Mouse (Mus musculus) erythroid progenitor cell, adult 5-6 weeks (primary cell): ENCODE measurements around the gene Acy3. TPM values are rescaled to one million over a fixed set of nuclear protein-coding genes. Genes with fewer than 3 reads are reported as not detected.
A peak's percentile ranks its signal among the peaks of the same experiment; 100 is the strongest.
"Not testable (repeated sequence)": the region's sequence is repeated elsewhere in the genome, so short reads cannot be mapped to it uniquely, and the experiment has no call there.

Experiments used
- ATAC-seq: replicated peaks from 2 replicates; pipeline ENCODE4 v1.8.0; 2016; ENCODE audit warnings: moderate number of reproducible peaks, mild to moderate bottlenecking, moderate TSS enrichment, inconsistent platforms; ENCODE audit not compliant: poor library complexity, low FRiP score, severe bottlenecking
- total RNA-seq, 2 experiments: library from RNA; stranded (forward) in 1 of 2; stranded (reverse) in 1 of 2; fragments of 150-400 nt in 1 of 2; fragments of 186-747, 209-891 nt in 1 of 2; gene quantifications; 2 replicates each; pipeline versions ENCODE4 v1.2.3 to v1.2.4; 2015 to 2017; ENCODE audit warnings: low replicate concordance in 2 of 2

Gene Acy3
- total RNA-seq (2015; ENCODE audit: low replicate concordance) (not detected in 2 replicates), total RNA-seq (2017; ENCODE audit: low replicate concordance) (not detected in 2 replicates)

DNA sequence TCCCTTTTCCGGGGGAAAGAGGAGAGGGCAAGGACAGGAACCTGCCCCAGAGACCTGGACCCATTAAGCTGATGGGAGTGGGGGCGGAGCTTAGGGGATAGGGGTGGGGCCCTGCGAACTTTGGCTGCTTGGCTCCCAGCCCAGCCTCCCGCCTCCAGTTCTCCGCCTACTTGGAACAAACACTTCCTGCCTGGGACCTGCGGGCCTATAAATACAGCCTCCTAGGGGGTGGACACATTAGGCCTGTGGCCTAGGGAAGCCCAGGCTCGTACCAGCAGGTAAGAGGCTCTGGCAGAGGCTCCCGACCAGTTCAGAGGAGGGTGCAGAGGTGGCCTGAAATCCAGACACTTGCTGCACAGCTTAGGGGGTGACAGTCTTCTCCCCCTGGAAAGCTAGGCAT, at the start of gene Acy3:
TSS of gene Acy3 (plus strand) at position 237 of the 400 bp plus-strand sequence.
- peak; percentile 63 for ATAC-seq

DNA sequence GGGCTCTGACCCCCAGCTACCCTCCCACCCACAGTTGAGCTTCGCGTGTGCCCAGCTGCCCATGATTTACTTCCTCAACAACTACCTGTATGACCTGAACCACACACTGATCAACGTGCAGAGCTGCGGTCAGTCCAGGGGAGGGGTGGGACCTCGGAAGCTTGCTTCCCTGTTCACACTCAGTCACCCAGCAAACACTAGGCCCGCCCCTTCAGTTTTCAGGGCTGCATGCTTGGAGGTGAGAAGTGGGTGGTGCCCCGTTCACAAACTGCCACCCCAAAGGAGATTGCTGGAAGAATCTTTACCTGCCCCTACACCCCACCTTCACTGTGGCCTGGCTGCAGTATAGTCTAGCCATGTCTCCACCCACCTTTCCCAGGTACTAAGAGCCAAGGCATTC, 44.1 kb upstream of the Acy3 start:
- ATAC-seq = no peak

DNA sequence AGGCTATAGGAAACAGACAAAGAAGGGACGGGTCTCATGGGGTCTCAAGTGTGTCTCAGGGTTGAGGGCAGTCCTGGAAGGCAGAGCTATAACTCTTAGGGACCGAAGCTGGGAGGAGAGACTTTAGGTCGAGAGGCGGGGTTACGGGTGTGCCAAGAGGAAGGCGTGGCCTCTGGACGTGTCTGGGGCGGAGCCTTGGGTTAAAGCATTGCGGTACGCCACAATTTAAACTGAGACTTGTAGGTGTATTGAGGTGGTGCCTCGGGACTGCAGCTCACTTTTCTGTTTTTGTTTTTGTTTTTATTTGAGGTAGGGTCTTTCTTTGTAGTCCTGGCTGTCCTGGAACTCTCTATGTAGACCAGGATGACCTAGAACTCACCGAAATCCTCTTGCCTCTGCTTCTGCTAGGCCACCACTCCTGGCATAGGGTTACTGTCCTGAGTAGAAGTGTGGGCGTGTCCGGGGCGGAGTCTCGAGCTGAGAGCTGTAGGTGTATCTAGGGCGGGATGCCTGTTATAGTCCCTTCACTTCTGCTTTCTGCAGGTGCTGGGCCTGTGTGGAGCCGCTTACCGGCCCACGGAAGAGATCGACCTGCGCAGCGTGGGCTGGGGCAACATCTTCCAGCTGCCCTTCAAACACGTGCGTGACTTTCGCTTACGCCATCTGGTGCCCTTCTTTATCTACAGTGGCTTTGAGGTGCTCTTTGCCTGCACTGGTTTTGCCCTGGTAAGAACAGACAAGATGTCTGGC, 43.2 kb upstream of the Acy3 start:
- peak; percentile 71 for ATAC-seq

DNA sequence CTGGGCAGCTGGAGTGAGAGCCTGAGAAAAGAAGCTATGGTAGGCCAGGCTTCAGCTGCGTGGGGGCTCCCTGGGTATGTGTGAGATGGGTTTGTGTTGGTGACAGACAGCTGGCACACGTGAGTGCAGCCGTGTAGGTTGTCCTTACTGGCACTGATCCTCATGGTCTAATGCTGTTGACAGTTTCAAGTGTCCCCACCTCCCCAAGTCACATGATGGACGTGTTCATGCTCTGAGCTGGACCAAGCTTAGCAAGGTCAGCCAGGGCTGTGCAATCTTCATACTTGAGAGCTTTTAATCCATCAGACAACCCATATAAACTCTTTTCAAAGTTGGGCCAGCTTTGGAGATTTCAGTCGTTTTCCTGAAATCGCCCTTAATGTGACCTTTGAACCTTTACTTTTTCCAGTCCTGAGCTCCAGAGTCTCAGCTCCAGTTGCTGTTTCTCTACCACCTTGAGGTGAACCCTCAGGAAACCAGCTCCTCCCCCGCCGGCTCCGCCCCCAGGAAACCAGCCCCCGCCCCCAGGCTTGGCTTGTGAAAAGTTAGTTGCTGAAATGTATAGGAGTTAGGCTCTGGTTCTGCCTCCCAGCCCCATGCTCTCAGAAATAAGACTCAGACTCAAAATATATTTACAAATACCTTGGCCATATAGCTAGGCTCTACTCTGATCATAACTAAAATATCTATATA, 40.4 kb upstream of the Acy3 start:
- no peak for ATAC-seq

DNA sequence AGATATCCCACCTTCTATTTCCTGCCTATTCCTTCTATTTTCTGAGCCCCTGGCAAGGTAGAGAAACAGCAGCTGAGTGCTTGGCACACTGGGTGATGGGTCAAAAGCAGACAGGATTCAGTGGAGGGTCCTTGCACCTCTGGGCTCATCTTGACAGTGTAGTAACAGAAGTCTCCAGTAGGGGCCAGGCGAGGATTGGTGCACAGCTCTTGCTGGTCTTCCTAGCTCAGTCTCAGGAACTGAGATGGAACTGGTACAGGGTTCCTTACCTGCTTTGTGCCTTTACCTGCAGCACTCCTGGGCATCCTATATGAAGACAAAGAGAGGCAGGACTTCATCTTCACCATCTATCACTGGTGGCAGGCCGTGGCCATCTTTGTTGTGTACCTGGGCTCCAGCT, 39.7 kb upstream of the Acy3 start:
- peak; percentile 71 for ATAC-seq

DNA sequence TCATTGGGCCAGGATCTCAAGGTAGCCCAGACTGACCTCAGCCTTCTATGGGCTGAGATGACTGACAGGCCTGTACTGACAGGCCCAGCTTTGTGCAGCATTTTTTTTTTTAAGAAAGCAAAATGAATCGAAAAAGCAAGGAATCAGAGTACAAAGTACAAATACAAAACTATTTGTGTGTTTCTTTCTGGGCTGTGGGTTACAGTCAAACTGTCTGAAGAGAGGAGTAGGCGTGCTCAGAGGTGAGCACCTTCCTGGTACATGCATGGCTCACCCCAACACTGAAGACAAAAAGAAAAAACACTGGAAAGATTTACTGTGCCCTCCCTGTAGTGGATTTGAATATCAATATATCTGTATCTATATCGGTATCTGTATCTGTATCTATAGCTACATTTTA, 38.6 kb upstream of the Acy3 start:
- no peak for ATAC-seq

DNA sequence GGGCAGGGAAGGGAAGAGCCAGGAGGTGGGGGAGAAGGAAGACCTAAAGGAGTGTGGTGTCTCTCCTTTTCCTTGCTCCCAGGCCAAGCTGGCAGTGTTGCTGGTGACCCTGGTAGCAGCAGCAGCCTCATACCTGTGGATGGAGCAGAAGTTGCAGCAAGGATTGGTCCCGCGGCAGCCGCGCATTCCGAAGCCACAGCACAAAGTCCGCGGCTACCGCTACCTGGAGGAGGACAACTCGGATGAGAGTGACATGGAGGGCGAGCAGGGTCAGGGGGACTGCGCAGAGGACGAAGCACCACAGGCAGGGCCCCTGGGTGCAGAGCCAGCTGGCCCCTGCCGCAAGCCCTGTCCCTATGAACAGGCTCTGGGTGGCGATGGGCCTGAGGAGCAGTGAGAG, 37.8 kb upstream of the Acy3 start:
- ATAC-seq = no peak

DNA sequence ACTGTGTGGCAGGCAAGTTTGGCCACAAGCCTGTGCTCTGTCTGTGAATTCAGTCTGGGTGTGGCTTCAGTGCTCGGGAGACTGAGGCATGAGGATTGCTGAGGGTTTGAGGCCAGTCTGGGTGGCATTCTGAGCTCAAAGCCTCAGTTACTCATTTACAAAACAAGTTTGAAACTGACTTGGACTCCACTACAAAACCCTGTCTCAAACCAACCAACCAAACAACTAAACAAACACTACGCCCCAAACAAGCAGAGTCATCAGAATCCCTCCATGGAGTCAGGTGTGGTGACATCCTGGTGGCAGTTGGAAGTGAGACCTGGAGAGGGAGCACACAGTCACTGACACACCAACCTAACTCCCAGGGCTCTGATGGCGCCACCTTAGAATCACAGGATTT, 36.0 kb upstream of the Acy3 start:
- no peak for ATAC-seq

DNA sequence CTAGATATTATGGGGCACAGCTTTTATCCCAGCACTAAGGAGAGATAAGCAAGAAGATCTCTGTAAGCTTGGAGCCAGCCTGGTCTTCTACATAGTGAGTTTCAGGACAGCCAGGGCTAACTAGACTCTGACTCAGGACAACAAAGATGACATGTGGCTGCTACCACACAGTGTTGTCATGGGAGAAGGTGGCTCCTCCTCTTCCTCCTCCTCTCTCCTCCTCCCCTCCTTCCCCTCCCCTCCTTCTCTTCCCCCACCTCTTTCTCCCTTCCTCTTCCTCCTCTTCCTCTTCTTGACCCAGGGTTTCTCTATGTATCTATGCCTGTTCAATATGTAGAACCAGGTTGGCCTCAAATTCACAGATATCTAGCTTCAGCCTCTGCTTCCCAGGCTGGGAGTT, 34.9 kb upstream of the Acy3 start:
- no peak for ATAC-seq

DNA sequence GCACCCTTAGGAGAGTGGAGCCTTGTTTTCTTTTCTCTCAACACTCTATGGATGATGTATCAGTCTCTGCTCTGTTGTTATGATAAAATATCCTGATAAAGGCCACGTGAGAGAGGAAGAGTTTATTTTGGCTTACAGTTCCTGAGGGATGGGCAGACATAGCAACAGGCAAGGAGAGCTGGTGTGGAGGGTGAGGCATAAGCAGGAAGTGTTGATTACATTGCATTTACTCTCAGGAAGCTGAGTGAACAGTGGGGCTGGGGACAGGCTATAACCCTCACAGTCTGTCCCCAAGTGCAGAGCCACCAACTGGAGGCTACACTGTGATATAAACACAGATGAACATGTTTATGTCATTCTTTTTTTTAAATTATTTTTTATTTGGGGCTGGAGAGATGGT, 34.3 kb upstream of the Acy3 start:
- ATAC-seq = no peak

DNA sequence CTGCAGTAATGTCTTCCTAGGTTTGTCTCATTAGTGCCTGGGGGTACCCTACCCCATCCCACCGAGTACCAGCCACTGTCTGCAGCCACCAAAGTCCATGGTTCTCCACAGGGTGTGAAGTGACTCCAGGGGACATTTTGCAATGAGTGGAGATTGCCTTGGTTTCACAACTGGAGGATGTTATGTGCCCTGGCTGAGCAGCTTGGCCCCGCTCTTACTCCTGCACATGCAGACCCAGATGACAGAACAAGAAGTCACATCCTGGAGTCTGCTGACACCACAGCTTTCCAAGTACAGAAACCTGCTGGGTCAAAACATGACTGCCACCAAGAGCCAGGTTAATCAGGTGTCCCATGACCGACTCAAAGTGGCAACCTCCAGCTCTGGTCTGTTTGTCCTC, 31.3 kb upstream of the Acy3 start:
- no peak for ATAC-seq

DNA sequence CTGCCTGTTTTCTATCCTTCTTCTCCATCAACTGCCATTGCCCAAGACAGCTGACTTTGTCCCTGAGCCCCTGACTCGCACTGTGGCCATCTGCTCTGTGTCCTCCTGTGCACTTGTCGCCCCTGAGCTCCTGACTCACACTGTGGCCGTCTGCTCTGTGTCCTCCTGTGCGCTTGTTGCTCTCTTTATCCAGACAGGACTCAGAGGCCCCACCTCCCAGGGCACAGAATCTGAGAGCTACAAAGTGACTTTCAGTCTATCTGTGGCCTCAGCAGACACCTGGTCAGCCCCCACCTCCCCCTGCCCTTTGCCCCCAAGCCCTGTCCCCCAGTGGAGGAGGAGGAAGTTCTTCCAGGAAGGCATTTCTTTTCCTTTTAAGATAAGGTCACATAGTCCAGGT, 30.6 kb upstream of the Acy3 start:
- ATAC-seq = no peak

DNA sequence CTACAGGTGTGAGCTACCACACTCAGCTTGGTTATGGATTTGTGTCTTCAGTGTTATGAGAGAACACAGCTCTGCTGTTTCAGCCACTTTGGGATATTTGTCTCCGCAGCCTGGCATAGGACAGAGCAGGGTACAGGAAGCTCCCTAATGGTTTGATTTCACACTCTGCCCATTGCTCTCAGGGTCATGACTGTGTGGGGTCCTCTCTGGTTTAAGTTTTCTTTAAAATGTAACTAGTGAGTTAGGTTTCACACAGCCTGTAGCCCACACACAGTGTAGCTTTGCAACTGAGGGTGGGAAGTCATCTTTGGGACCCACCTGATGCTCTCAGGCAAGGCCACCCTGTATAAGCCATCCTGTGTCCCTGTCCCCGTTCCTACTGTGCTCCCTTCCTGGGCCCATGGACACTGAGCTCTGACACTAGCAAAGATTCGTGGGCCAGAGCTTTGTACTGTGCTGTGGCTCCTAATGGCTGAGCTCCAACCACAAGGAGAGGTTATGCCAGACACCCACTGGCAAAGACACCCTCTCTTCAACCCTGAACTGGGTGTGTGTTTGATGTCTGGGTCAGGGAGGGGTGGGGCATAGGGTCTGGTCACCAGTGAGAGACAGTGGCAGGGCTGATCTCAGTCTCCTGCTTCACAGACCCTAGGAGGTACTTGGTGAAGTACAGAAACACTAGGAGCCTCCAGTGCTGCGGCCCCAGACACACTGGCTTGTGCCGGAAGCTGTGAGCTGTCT, 28.9 kb upstream of the Acy3 start:
- 0 out of 2 replicates have a peak, but pooled peaks have one; percentile 52 for ATAC-seq

DNA sequence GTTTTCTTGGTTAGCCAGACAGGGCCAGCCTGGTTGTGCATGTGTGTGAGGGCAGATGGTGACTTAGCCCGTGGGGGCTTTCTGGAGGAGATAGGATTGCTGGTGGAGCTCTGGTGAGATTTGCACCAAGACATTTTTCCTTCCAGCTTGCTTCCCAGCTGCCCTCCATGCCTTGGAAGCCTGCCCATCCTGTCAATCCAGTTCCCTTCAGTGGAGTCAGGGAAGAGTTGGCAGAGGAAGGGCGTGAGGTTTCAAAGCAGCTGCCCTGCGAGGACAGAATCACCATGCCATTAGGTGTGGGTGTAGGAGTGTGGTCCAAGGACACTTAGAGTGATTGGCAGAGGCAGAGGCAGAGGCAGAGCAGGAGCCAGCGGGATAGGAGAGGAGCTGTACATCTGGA, 27.9 kb upstream of the Acy3 start, which contains the start of gene Aldh3b3:
TSS of gene Aldh3b3 (plus strand) at position 176 of the 400 bp plus-strand sequence.
- no peak for ATAC-seq

DNA sequence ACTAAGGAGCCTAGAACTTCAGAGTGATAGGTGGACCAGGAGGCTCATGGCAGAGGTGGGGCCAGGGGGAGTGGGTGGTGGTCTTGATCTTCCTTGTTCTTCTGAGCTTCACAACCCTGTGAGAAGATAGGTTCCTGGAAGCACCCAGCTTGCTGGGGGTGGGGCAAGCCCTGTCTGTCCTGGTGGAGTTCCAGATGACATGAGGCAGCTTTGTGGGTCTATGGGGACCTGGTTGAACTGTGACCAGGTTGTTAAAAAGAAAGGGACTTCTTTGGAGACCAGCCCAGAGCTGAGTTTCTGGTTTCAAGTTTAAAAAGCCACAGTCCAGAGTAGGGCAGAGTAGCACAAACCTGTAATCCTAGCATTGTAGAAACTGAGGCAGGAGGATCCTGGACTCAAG, 27.3 kb upstream of the Acy3 start:
- ATAC-seq = no peak

DNA sequence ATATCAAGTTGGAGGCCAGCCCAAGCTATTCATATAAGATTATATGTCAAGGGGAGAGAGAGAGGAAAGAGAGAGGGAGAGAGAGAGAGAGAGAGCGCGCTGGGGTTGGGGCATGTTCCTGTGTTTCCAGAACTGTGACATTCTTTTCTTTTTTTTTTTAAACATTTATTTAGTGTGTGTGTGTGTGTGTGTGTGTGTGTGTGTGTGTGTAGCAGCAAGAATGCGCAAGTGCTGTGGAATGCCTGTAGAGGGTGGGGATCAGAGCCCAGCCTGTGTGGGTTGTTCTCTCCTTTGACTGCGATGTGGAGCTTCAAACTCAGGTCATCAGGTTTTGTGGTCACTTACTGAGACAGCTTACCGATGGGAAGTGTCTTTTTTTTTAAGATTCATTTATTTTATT, 26.2 kb upstream of the Acy3 start:
- ATAC-seq = no peak

DNA sequence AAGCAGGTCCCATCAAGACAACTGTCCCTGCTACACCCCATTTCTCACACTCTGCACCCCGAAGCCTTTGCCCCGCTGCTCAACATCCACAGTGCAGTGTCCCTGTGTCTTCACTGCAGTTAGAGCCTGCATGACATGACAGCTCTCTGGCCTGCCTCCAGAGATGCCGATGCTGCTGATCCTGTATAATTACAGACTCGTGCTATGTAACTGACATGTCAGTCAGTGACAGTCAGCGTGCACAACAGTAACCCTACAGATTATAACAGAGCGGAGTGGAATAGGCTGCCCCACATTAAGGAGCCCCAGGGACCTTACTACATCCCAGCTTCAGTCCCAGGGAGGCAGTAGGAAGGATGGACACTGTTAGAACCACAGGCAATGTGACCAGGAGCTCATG, 24.6 kb upstream of the Acy3 start:
- ATAC-seq = not testable (repeated sequence)

DNA sequence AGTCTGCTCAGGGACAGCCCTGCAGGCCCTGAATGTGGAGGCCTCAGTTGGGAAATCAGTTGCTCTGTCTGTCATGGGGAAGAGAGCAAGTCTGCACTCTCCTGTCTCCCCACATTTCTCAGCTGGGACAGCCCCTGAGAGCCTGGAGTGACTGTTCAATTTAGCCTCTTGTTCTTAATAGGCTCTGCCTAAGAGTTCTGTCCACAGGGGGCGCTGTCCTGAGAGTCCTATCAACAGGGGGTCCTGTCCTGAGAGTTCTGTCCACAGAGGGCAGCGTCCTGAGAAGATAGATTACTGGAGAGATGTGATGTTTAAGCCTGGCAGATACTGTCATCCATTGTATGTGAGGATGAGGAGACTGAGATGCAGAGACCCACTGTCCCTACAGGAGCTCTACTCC, 23.9 kb upstream of the Acy3 start:
- ATAC-seq = no peak

DNA sequence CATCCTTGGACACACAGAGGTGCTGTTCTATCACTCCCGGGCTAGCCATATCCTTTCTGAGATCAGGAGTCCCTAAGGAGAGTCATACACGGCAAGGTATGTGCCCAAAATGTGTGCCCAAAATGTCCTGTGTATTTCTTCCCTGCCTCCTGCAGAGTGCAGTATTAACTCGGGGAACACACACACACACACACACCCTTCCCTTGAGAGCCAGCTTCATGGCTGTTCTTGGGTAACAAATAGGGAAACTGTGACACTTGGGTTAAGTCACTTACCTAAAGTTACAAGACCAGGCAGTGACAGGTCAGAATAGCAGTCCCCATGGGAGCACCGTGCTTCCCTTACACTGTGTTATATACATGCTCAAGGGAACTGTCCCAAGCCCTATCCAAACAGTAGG, 22.3 kb upstream of the Acy3 start:
- ATAC-seq = no peak

DNA sequence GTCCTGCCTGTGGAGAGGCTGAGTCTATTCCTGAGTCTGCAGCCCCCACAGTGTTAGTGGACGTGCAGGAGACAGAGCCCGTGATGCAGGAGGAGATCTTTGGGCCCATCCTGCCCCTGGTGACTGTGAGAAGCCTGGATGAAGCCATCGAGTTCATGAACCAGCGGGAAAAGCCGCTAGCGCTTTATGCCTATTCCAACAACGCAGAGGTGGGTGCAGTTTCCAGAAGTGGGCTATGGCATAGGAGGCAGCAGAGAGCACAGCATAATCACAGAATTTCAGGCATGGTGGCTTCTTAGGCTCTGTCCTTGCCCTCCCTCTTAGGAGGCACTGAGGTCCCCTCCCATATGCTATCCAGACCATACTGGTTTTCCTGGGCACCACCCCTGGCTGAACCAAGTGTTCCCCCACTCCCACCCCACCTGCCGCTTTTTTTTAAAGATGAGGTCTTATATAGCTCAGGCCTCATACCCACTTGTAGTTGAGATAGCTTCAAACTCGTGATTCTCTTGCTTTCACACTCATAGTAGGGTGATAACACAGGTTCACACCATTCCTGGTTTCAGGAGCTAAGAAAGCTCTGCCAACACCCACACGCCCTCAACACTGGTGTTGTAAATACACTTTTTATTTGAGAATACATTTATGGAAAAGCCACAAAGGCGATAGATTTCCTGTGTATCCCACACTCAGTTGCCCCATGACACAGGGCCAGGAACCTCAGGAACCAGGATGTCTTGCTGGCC, 19.9 kb upstream of the Acy3 start:
- ATAC-seq = no peak
